Mouse (Mus musculus): Measurements from ENCODE around the gene Lag3. TPM values are rescaled to one million over a fixed set of nuclear protein-coding genes. Genes with fewer than 3 reads are reported as not detected.

Lag3 gene
- total and polyA plus RNA-seq, 3 experiments, result 0.68 TPM; not detected in 2

DNA sequence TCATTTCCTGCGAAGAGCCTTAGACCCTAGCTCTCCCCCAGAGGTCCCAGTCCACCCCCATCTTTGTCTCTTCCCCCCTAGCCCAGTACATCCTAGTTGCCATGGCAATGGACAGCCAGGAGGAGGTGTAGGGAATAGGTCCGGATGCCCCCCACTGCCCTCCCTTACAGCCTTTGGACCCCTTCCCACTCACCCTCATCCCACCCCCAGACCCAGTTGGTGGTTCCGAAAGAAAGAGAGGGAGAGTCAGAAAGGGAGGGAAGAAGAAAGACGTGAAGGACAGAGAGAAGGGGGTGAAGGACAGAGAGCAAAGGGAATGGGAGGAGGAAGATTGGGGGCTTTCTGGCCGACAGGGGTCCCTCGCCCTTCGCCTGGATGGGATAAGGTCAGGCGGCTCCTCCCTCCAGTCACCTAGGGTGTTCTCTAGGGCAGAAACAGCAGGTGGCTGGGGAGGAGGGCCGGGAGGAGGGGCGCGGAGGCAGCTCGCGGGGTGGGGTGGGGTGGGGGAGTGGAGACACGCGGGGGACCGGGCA lies 48.3 kb downstream of the Lag3 start:
- Histone ChIP-seq H3K27me3 (ENCODE audit: insufficient read depth, low read length) (peaks cover 76% of the 10 kb centered on the region), H3K4me3 (ENCODE audit: low read depth, low read length) (no peak overlapping the region), H3K4me1 (ENCODE audit: insufficient read depth, low read depth, low read length) (peaks cover 5% of the 10 kb centered on the region; the same call in 1 of the 2 replicates), H3K36me3 (replicated peaks) (no peaks in the 10 kb centered on the region), H3K9me3 (replicated peaks) (no peaks in the 10 kb centered on the region)
- ATAC-seq (ENCODE audit: extremely low read depth, insufficient number of reproducible peaks, low FRiP score, poor library complexity, severe bottlenecking) (no peak), DNase-seq (ENCODE audit: low spot score) (no peak)
- TF ChIP-seq POLR2AphosphoS5 (IDR thresholded peaks at IDR 0.05; ENCODE audit: insufficient replicate concordance, low read depth, low read length) (no peak), GATA1 (IDR thresholded peaks at IDR 0.05; ENCODE audit: borderline replicate concordance, low read length) (no peak), GATA2 (IDR thresholded peaks at IDR 0.05; ENCODE audit: borderline replicate concordance, low read depth, low read length) (no peak), TAL1 (conservative IDR thresholded peaks at IDR 0.05; ENCODE audit: low read depth, low read length) (no peak), CTCF (IDR thresholded peaks at IDR 0.05; ENCODE audit: low read depth, low read length) (no peak)

DNA sequence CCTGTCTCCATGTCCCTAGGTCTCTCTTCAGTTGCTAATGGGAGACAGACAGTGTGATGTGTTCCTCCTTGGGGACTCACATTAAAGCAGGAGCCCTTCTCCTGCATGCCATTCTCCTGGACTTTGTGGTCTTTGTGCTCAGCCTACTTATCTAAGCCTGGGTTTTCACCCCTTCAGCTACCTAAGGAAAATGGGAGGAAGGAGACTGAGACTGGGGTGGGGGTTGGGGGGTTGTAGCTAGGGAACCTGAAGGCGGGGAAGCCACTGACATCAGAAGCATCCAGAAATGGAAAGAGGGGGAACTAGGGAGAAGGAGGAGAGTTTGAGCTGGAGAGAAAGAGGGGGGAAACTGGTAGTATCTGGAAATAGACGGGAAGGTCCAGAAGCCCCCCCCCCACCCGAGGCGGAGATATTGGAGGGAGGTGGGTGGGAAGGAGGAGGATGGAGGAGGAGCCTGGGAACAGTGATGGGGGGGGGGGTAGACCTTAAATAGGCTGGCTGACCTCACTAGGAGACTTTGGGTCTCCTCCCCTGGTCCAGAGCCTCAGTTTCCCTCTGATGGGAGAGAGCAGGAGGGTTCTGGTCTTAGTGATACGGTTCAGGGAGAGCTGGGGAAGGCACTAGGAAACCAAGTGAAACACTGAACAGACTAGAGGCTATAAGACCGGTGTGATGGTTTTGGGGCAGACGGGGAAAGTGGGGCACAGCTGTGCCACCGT lies 48.9 kb downstream of the Lag3 start:
- Histone ChIP-seq H3K36me3 (replicated peaks) (no peaks in the 10 kb centered on the region), H3K27me3 (ENCODE audit: insufficient read depth, low read length) (peaks cover 74% of the 10 kb centered on the region), H3K4me3 (ENCODE audit: low read depth, low read length) (no peak overlapping the region), H3K4me1 (ENCODE audit: insufficient read depth, low read depth, low read length) (peaks cover 5% of the 10 kb centered on the region; the same call in 1 of the 2 replicates), H3K9me3 (replicated peaks) (no peaks in the 10 kb centered on the region)
- DNase-seq (ENCODE audit: low spot score) (no peak), ATAC-seq (ENCODE audit: extremely low read depth, insufficient number of reproducible peaks, low FRiP score, poor library complexity, severe bottlenecking) (no peak)
- TF ChIP-seq POLR2AphosphoS5 (IDR thresholded peaks at IDR 0.05; ENCODE audit: insufficient replicate concordance, low read depth, low read length) (no peak), GATA1 (IDR thresholded peaks at IDR 0.05; ENCODE audit: borderline replicate concordance, low read length) (no peak), TAL1 (conservative IDR thresholded peaks at IDR 0.05; ENCODE audit: low read depth, low read length) (no peak), GATA2 (IDR thresholded peaks at IDR 0.05; ENCODE audit: borderline replicate concordance, low read depth, low read length) (no peak), CTCF (IDR thresholded peaks at IDR 0.05; ENCODE audit: low read depth, low read length) (no peak)

DNA sequence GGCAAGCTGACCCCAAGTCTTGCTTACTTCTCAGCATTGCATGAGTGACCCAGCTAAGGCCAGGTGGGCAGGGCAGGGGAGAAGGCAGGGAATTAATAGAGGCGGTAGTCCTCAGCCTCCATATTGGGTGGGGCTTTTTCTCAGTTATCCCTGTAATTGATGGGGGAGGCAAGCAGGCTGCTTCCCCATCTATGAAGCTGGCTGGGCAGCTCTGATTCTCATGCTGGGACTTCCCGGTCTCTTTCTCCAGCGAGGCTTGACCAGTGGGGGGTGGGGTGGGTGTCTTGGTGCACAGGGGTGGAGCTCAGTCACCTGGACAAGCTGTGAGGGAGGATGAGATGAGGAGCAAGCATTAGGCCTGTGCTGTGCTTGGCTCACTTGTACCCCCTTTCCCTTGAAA lies 49.7 kb downstream of the Lag3 start:
- H3K4me3 ChIP-seq (ENCODE audit: low read depth, low read length), result no peak overlapping the region
- peaks cover 71% of the 10 kb centered on the region for H3K27me3 ChIP-seq (ENCODE audit: insufficient read depth, low read length)
- TF ChIP-seq CTCF (IDR thresholded peaks at IDR 0.05; ENCODE audit: low read depth, low read length) (no peak), GATA2 (IDR thresholded peaks at IDR 0.05; ENCODE audit: borderline replicate concordance, low read depth, low read length) (no peak), GATA1 (IDR thresholded peaks at IDR 0.05; ENCODE audit: borderline replicate concordance, low read length) (no peak), POLR2AphosphoS5 (IDR thresholded peaks at IDR 0.05; ENCODE audit: insufficient replicate concordance, low read depth, low read length) (no peak), TAL1 (conservative IDR thresholded peaks at IDR 0.05; ENCODE audit: low read depth, low read length) (no peak)
- no peaks in the 10 kb centered on the region for H3K9me3 ChIP-seq (replicated peaks)
- H3K36me3 ChIP-seq (replicated peaks), result no peaks in the 10 kb centered on the region
- ATAC-seq (ENCODE audit: extremely low read depth, insufficient number of reproducible peaks, low FRiP score, poor library complexity, severe bottlenecking), result no peak
- H3K4me1 ChIP-seq (ENCODE audit: insufficient read depth, low read depth, low read length), result peaks cover 5% of the 10 kb centered on the region; the same call in 1 of the 2 replicates
- DNase-seq (ENCODE audit: low spot score), result no peak

DNA sequence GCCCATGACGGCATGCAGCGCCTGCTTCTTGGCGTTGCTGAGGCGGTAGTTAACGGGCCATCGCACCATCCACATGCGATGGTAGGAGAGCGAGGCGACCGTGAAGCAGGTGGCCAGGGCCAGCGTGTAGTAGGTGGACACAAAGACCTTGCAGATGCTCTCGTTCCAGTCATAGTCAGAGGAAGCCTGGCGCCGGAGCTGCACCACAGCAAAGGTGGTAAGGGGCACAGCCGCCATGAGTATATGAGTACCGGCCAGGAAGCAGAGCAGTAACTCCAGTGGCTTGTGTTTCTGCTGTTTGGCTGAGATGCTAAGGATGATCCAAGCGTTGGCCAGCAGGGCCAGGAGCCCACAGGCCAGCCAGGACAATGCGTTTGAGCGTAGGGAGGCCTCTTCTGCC lies 50.2 kb downstream of the Lag3 start:
- H3K27me3 ChIP-seq (ENCODE audit: insufficient read depth, low read length), result peaks cover 72% of the 10 kb centered on the region
- H3K4me3 ChIP-seq (ENCODE audit: low read depth, low read length), result no peak overlapping the region
- ATAC-seq (ENCODE audit: extremely low read depth, insufficient number of reproducible peaks, low FRiP score, poor library complexity, severe bottlenecking) (no peak), DNase-seq (ENCODE audit: low spot score) (no peak)
- no peaks in the 10 kb centered on the region for H3K9me3 ChIP-seq (replicated peaks)
- H3K36me3 ChIP-seq (replicated peaks), result no peaks in the 10 kb centered on the region
- TF ChIP-seq GATA2 (IDR thresholded peaks at IDR 0.05; ENCODE audit: borderline replicate concordance, low read depth, low read length) (no peak), CTCF (IDR thresholded peaks at IDR 0.05; ENCODE audit: low read depth, low read length) (no peak), POLR2AphosphoS5 (IDR thresholded peaks at IDR 0.05; ENCODE audit: insufficient replicate concordance, low read depth, low read length) (no peak), TAL1 (conservative IDR thresholded peaks at IDR 0.05; ENCODE audit: low read depth, low read length) (no peak), GATA1 (IDR thresholded peaks at IDR 0.05; ENCODE audit: borderline replicate concordance, low read length) (no peak)
- H3K4me1 ChIP-seq (ENCODE audit: insufficient read depth, low read depth, low read length), result peaks cover 5% of the 10 kb centered on the region; the same call in 1 of the 2 replicates

DNA sequence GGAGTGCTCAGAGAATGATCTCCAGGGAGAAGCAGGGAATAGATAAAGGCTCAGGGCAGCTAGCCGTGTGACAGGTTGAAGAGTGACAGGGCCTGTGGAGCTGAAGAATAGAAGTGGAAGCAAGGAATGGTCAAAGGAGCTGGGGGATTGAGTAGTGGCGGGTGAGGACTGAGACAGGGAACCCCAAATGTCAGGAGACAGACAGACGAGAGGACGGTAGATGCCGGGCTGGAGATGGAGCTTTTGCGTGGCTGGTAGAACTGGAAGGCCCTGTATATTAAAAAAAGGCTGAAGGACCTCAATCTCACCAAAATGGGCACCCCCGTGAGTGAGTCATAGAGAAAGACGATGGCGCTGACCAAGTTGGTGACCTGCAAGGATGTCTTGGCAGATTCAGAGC lies 51.0 kb downstream of the Lag3 start:
- no peak for DNase-seq (ENCODE audit: low spot score)

DNA sequence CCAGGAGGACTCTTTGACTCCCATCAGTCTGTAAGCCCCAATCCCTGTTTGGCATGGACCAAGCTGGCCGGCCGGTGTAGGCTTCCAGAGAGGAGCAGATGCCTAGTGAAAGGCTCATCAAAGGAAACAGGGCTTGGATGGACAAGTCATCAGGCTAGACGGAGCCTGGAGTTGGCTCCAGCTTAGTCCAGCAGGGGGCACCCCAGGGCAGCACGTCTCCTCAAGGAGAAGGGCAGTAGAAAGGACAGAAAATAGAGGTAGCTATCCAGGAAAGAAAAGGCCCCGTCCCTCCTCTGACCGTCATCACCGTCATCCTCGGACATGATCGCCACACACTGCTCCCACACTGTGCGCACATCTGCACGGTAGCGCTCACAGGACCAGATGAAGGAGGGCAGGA lies 51.8 kb downstream of the Lag3 start:
- peaks cover 71% of the 10 kb centered on the region for H3K27me3 ChIP-seq (ENCODE audit: insufficient read depth, low read length)
- H3K4me3 ChIP-seq (ENCODE audit: low read depth, low read length), result no peak overlapping the region
- no peaks in the 10 kb centered on the region for H3K9me3 ChIP-seq (replicated peaks)
- no peak for TF ChIP-seq POLR2AphosphoS5 (IDR thresholded peaks at IDR 0.05; ENCODE audit: insufficient replicate concordance, low read depth, low read length)
- TF ChIP-seq TAL1 (conservative IDR thresholded peaks at IDR 0.05; ENCODE audit: low read depth, low read length), result no peak
- no peak for TF ChIP-seq GATA1 (IDR thresholded peaks at IDR 0.05; ENCODE audit: borderline replicate concordance, low read length)
- peak; percentile 55; the same call in 1 of the 2 replicates for TF ChIP-seq CTCF (IDR thresholded peaks at IDR 0.05; ENCODE audit: low read depth, low read length)
- no peak for TF ChIP-seq GATA2 (IDR thresholded peaks at IDR 0.05; ENCODE audit: borderline replicate concordance, low read depth, low read length)
- ATAC-seq (ENCODE audit: extremely low read depth, insufficient number of reproducible peaks, low FRiP score, poor library complexity, severe bottlenecking), result peak; percentile 28; the same call in 1 of the 2 replicates
- H3K4me1 ChIP-seq (ENCODE audit: insufficient read depth, low read depth, low read length), result peaks cover 5% of the 10 kb centered on the region; the same call in 1 of the 2 replicates
- no peaks in the 10 kb centered on the region for H3K36me3 ChIP-seq (replicated peaks)
- DNase-seq (ENCODE audit: low spot score), result peak; percentile 59

More for the DNA sequence above, 51.0 kb downstream of the Lag3 start:
- no peaks in the 10 kb centered on the region for H3K9me3 ChIP-seq (replicated peaks)
- no peak for TF ChIP-seq POLR2AphosphoS5 (IDR thresholded peaks at IDR 0.05; ENCODE audit: insufficient replicate concordance, low read depth, low read length)
- TF ChIP-seq GATA1 (IDR thresholded peaks at IDR 0.05; ENCODE audit: borderline replicate concordance, low read length), result no peak
- TF ChIP-seq TAL1 (conservative IDR thresholded peaks at IDR 0.05; ENCODE audit: low read depth, low read length), result no peak
- TF ChIP-seq CTCF (IDR thresholded peaks at IDR 0.05; ENCODE audit: low read depth, low read length), result no peak
- no peak for TF ChIP-seq GATA2 (IDR thresholded peaks at IDR 0.05; ENCODE audit: borderline replicate concordance, low read depth, low read length)
- H3K4me1 ChIP-seq (ENCODE audit: insufficient read depth, low read depth, low read length), result peaks cover 5% of the 10 kb centered on the region; the same call in 1 of the 2 replicates
- peaks cover 71% of the 10 kb centered on the region for H3K27me3 ChIP-seq (ENCODE audit: insufficient read depth, low read length)
- no peak overlapping the region for H3K4me3 ChIP-seq (ENCODE audit: low read depth, low read length)
- ATAC-seq (ENCODE audit: extremely low read depth, insufficient number of reproducible peaks, low FRiP score, poor library complexity, severe bottlenecking), result no peak
- no peaks in the 10 kb centered on the region for H3K36me3 ChIP-seq (replicated peaks)
